Comparison of ENCODE assay signal across 28 mouse cellular contexts in the genomic region with DNA sequence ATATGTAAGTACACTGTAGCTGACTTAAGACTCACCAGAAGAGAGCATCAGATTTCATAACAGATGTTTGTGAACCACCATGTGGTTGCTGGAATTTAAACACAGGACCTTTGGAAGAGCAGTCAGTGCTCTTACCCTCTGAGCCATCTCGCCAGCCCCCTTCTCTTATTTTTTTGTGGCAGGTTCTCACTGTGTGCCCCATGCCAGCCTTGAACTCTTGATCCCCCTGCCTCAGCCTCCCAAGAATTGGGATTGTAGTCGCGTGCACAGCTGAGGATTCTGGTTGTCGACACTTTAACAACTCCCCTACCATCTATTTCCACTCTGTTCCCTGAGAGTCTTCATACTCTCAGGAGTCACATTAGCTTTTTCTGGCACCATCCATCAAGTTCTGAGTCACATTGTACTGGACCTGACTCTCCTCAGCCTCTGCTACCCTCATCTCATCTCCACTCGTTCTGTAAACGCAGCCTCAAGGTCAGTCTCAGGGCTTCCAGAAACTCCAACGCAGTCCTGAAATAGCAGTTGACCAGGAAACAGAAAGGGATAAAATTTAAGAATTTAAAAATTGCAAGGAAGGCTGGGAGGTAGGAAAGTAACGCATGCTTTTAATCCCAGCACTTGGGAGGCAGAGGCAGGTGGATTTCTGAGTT. TPM values are rescaled to one million over a fixed set of nuclear protein-coding genes. Genes with fewer than 3 reads are reported as not detected.
DNase-seq lines count a peak whose midpoint lies in the region; ATAC-seq and TF ChIP-seq lines count a peak whose summit lies in the region.
"Had no signal": no experiment of that assay in that cellular context is flagged by ENCODE, and none has a peak within 500 bp of the region (broad histone marks: within the 10 kb centered on the region; RNA-seq: fewer than 3 reads in every experiment).

No protein-coding gene starts in this region.

- H3ac ChIP-seq in myocyte (ENCODE audit: control insufficient read depth, insufficient read length): no peak overlapping the region

- H3K36me3 ChIP-seq in embryonic facial prominence, embryonic 12.5 days: no peaks in the 10 kb centered on the region
- no peaks in the 10 kb centered on the region for H3K36me3 ChIP-seq in embryonic facial prominence, embryonic 10.5 days (replicated peaks)
- H3K36me3 ChIP-seq in myocyte (ENCODE audit: control insufficient read depth, insufficient read depth): no peaks in the 10 kb centered on the region
- H3K36me3 ChIP-seq: forebrain, embryonic 10.5 days; G1E; heart, embryonic 12.5 days; heart, embryonic 15.5 days; hindbrain, embryonic 10.5 days; hindbrain, embryonic 13.5 days; intestine, embryonic 15.5 days had no signal

- H3K27ac ChIP-seq in embryonic facial prominence, embryonic 12.5 days: no peak overlapping the region
- H3K27ac ChIP-seq in embryonic facial prominence, embryonic 10.5 days (replicated peaks): no peak overlapping the region
- H3K27ac ChIP-seq: forebrain, embryonic 10.5 days; forebrain, embryonic 13.5 days; heart, embryonic 15.5 days; hindbrain, embryonic 10.5 days; hindbrain, embryonic 13.5 days; intestine, embryonic 15.5 days had no signal

- no peak for ATAC-seq in embryonic facial prominence, embryonic 12.5 days (ENCODE audit: insufficient number of reproducible peaks, insufficient read depth, low FRiP score, low TSS enrichment)
- ATAC-seq: forebrain, embryonic 13.5 days; forebrain, embryonic 16.5 days; hindbrain, embryonic 16.5 days; intestine, embryonic 15.5 days had no signal

- no peak overlapping the region for H3K4me3 ChIP-seq in embryonic facial prominence, embryonic 12.5 days
- no peak overlapping the region for H3K4me3 ChIP-seq in embryonic facial prominence, embryonic 10.5 days
- H3K4me3 ChIP-seq in myocyte: no peak overlapping the region
- H3K4me3 ChIP-seq: forebrain, embryonic 10.5 days; forebrain, embryonic 13.5 days; heart, embryonic 12.5 days; heart, embryonic 15.5 days; hindbrain, embryonic 10.5 days; hindbrain, embryonic 13.5 days; intestine, embryonic 15.5 days had no signal

- 81% methylated on average over 8 of the region's 8 CpGs for WGBS in embryonic facial prominence, embryonic 12.5 days
- 86% methylated on average over 8 of the region's 8 CpGs for WGBS in embryonic facial prominence, embryonic 10.5 days

- H3K27me3 ChIP-seq in embryonic facial prominence, embryonic 12.5 days: no peaks in the 10 kb centered on the region
- H3K27me3 ChIP-seq in embryonic facial prominence, embryonic 10.5 days (replicated peaks; ENCODE audit: low read depth, poor library complexity, severe bottlenecking): no peaks in the 10 kb centered on the region
- H3K27me3 ChIP-seq in myocyte (ENCODE audit: control insufficient read depth, insufficient read depth, insufficient read length): no peaks in the 10 kb centered on the region
- H3K27me3 ChIP-seq: CH12.LX; forebrain, embryonic 13.5 days; heart, embryonic 12.5 days; heart, embryonic 15.5 days; intestine, embryonic 15.5 days had no signal

- no peaks in the 10 kb centered on the region for H3K9me3 ChIP-seq in embryonic facial prominence, embryonic 12.5 days
- H3K9me3 ChIP-seq in embryonic facial prominence, embryonic 10.5 days: no peaks in the 10 kb centered on the region
- H3K9me3 ChIP-seq: forebrain, embryonic 10.5 days; forebrain, embryonic 13.5 days; G1E; heart, embryonic 12.5 days; heart, embryonic 15.5 days; hindbrain, embryonic 10.5 days; hindbrain, embryonic 13.5 days; intestine, embryonic 15.5 days had no signal

- peak; percentile 70 for DNase-seq in adrenal gland, adult 2 months
- DNase-seq in adrenal gland, adult 18-20 months (ENCODE audit: low spot score in 2 of 2): no peak
- no peak for DNase-seq in embryonic facial prominence, embryonic 10.5 days (ENCODE audit: low spot score)
- peak; percentile 28 for DNase-seq in NIH3T3 (ENCODE audit: low read depth)
- no peak for DNase-seq in thymus, postnatal 36 days
- DNase-seq: B cell, adult 2 months; cerebellum, adult 18-20 months; cerebellum, adult 9-10 months; cerebellum, postnatal 14 days; gastrocnemius, postnatal 10 days; gastrocnemius, postnatal 36 days; heart, postnatal 10 days; heart, postnatal 36 days; kidney, adult 11 months had no signal

- no peak overlapping the region for H3K4me2 ChIP-seq in embryonic facial prominence, embryonic 12.5 days (replicated peaks)
- peak overlapping the region; percentile 2 for H3K4me2 ChIP-seq in myocyte (ENCODE audit: low read depth)
- H3K4me2 ChIP-seq: forebrain, embryonic 13.5 days; heart, embryonic 12.5 days; heart, embryonic 15.5 days; hindbrain, embryonic 13.5 days; intestine, embryonic 15.5 days had no signal

- H3K4me1 ChIP-seq in embryonic facial prominence, embryonic 12.5 days: no peaks in the 10 kb centered on the region
- peaks cover 7% of the 10 kb centered on the region for H3K4me1 ChIP-seq in embryonic facial prominence, embryonic 10.5 days
- H3K4me1 ChIP-seq: forebrain, embryonic 13.5 days; intestine, embryonic 15.5 days had no signal

- peak overlapping the region; percentile 27; the same call in 1 of the 2 replicates for H3K9ac ChIP-seq in embryonic facial prominence, embryonic 12.5 days
- H3K9ac ChIP-seq: forebrain, embryonic 13.5 days; heart, embryonic 12.5 days; heart, embryonic 15.5 days; hindbrain, embryonic 13.5 days; intestine, embryonic 15.5 days had no signal

- no peaks in the 10 kb centered on the region for H3K79me2 ChIP-seq in myocyte (ENCODE audit: control insufficient read depth, insufficient read depth)

- no peak for TF ChIP-seq POLR2A in myocyte (IDR thresholded peaks at IDR 0.05; ENCODE audit: insufficient read length, low read depth)

TF ChIP-seq in myocyte, 11 proteins besides CTCF, POLR2A, EP300 and RAD21:
- TF ChIP-seq TCF12 (IDR thresholded peaks at IDR 0.05; ENCODE audit: insufficient read depth, poor library complexity, severe bottlenecking): no peak
- TF ChIP-seq MYOG (IDR thresholded peaks at IDR 0.05; ENCODE audit: control insufficient read depth in 1 of 3, insufficient read depth in 1 of 3, insufficient read length in 2 of 3, low read depth in 2 of 3): no peak
- no peak for TF ChIP-seq TCF3 (IDR thresholded peaks at IDR 0.05; ENCODE audit: insufficient read length, low read depth)
- no peak for TF ChIP-seq REST (IDR thresholded peaks at IDR 0.05; ENCODE audit: insufficient read depth, insufficient read length)
- TF ChIP-seq CEBPB (IDR thresholded peaks at IDR 0.05; ENCODE audit: insufficient read depth, poor library complexity, severe bottlenecking): no peak
- no peak for TF ChIP-seq POLR2AphosphoS2 (IDR thresholded peaks at IDR 0.05; ENCODE audit: insufficient read length, low read depth)
- no peak for TF ChIP-seq MYOD1 (IDR thresholded peaks at IDR 0.05; ENCODE audit: control insufficient read depth in 1 of 3, insufficient read length in 2 of 3, low read depth in 2 of 3)
- TF ChIP-seq USF1 (IDR thresholded peaks at IDR 0.05; ENCODE audit: low read depth): no peak
- no peak for TF ChIP-seq E2F4 (IDR thresholded peaks at IDR 0.05; ENCODE audit: insufficient read depth)

RNA-seq across cellular contexts. Expression of gene Atxn2l, which starts 4.0 kb away (rescaled TPM):
- 100 to 1,000 TPM in 1 of 2 experiments, 10 to 100 TPM in 1; 83.7 to 108 TPM for total RNA-seq in adrenal gland, adult 2 months (2021)
- 454 and 474 TPM in 2 replicates for polyA plus RNA-seq in adrenal gland, adult 2 months (2012; rRNA removed)
- 100 to 1,000 TPM in 1 of 2 experiments, 10 to 100 TPM in 1; 99.5 to 111 TPM for total RNA-seq in adrenal gland, adult 18-20 months (2021)
- 62.9 and 64.0 TPM in 2 replicates for polyA plus RNA-seq in embryonic facial prominence, embryonic 12.5 days (2016; fragmentation: Nextera tagmentation; extraction: Ambion mirVana)
- polyA plus RNA-seq in embryonic facial prominence, embryonic 10.5 days (2016; fragmentation: Nextera tagmentation; extraction: Ambion mirVana): 50.4 and 54.1 TPM in 2 replicates
- polyA plus RNA-seq in myocyte (2012; fragmentation: generic; extraction: Trizol): 104 TPM

RNA-seq across cellular contexts. Expression of gene Tufm, which starts 20.1 kb away (rescaled TPM):
- total RNA-seq in adrenal gland, adult 2 months (2021): 100 to 1,000 TPM; 217 to 239 TPM
- polyA plus RNA-seq in adrenal gland, adult 2 months (2012; rRNA removed): 236 and 278 TPM in 2 replicates
- total RNA-seq in adrenal gland, adult 18-20 months (2021): 100 to 1,000 TPM; 221 to 235 TPM
- 138 and 141 TPM in 2 replicates for polyA plus RNA-seq in embryonic facial prominence, embryonic 12.5 days (2016; fragmentation: Nextera tagmentation; extraction: Ambion mirVana)
- 169 and 185 TPM in 2 replicates for polyA plus RNA-seq in embryonic facial prominence, embryonic 10.5 days (2016; fragmentation: Nextera tagmentation; extraction: Ambion mirVana)
- 167 TPM for polyA plus RNA-seq in myocyte (2012; fragmentation: generic; extraction: Trizol)

RNA-seq across cellular contexts. Expression of gene Sh2b1, which starts 32.0 kb away (rescaled TPM):
- 10 to 100 TPM; 54.4 to 61.2 TPM for total RNA-seq in adrenal gland, adult 2 months (2021)
- polyA plus RNA-seq in adrenal gland, adult 2 months (2012; rRNA removed): 90.7 and 93.9 TPM in 2 replicates
- 10 to 100 TPM; 56.2 to 60.8 TPM for total RNA-seq in adrenal gland, adult 18-20 months (2021)
- 60.2 and 62.6 TPM in 2 replicates for polyA plus RNA-seq in embryonic facial prominence, embryonic 12.5 days (2016; fragmentation: Nextera tagmentation; extraction: Ambion mirVana)
- 53.3 and 54.0 TPM in 2 replicates for polyA plus RNA-seq in embryonic facial prominence, embryonic 10.5 days (2016; fragmentation: Nextera tagmentation; extraction: Ambion mirVana)
- polyA plus RNA-seq in myocyte (2012; fragmentation: generic; extraction: Trizol): 58.8 TPM

RNA-seq across cellular contexts. Expression of gene Atp2a1, which starts 44.3 kb away (rescaled TPM):
- not detected for total RNA-seq in adrenal gland, adult 2 months (2021)
- not detected in 2 replicates for polyA plus RNA-seq in adrenal gland, adult 2 months (2012; rRNA removed)
- 10 to 100 TPM in 1 of 2 experiments, not detected in 1; 10.0 TPM for total RNA-seq in adrenal gland, adult 18-20 months (2021)
- polyA plus RNA-seq in embryonic facial prominence, embryonic 12.5 days (2016; fragmentation: Nextera tagmentation; extraction: Ambion mirVana): 22.3 and 26.8 TPM in 2 replicates
- polyA plus RNA-seq in embryonic facial prominence, embryonic 10.5 days (2016; fragmentation: Nextera tagmentation; extraction: Ambion mirVana): 1.8 and 2.5 TPM in 2 replicates
- 1,699 TPM for polyA plus RNA-seq in myocyte (2012; fragmentation: generic; extraction: Trizol)
- total RNA-seq: G1E; granulocyte monocyte progenitor cell, adult 5-6 weeks had no signal

RNA-seq across cellular contexts. Expression of gene Eif3c, which starts 59.0 kb away (rescaled TPM):
- 100 to 1,000 TPM; 236 to 240 TPM for total RNA-seq in adrenal gland, adult 2 months (2021)
- 97.2 and 133 TPM in 2 replicates for polyA plus RNA-seq in adrenal gland, adult 2 months (2012; rRNA removed)
- total RNA-seq in adrenal gland, adult 18-20 months (2021): 100 to 1,000 TPM; 199 to 243 TPM
- 186 and 200 TPM in 2 replicates for polyA plus RNA-seq in embryonic facial prominence, embryonic 12.5 days (2016; fragmentation: Nextera tagmentation; extraction: Ambion mirVana)
- 223 and 224 TPM in 2 replicates for polyA plus RNA-seq in embryonic facial prominence, embryonic 10.5 days (2016; fragmentation: Nextera tagmentation; extraction: Ambion mirVana)
- 344 TPM for polyA plus RNA-seq in myocyte (2012; fragmentation: generic; extraction: Trizol)

Comparison
In these comparisons a context has a peak if more than half of its experiments do, and no peak if none do; other contexts are left out.
1. DNase-seq: peak in adrenal gland, adult 2 months (single experiment) and NIH3T3 (single experiment); none in adrenal gland, adult 18-20 months (0 of 2), embryonic facial prominence, embryonic 10.5 days (single experiment) and thymus, postnatal 36 days (0 of 2).